Mouse (Mus musculus) heart, postnatal 0 days (tissue): ENCODE results near the gene Treh.

Source experiments
- CTCF ChIP-seq: IDR thresholded peaks from 2 replicates; pipeline ENCODE4 v1.5.1; 2016; ENCODE audit warnings: antibody characterized with exemption, control low read depth, low read depth
- EP300 ChIP-seq: IDR thresholded peaks from 2 replicates; pipeline ENCODE4 v1.6.1; 2016; ENCODE audit warnings: antibody characterized with exemption, low read depth

DNA sequence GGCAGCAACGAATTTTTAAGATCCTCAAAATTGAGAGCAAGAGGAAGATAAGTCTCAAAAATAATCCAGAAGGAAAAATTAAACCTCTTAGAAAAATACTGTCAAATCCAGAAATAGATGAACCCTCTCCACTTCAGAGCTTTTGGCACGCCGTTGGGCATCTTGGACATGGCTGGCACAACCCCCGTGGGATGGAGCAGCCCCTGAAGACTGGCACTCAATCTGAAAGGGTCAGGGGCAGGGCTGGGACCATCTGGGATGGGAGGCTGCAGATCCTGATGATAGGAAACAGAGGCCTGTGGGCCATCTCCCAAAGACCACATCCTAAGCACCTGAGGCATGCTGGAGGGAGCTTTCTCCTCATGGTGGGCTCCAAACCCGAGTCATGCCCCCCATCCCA is 37.2 kb downstream of the Treh start:
- no peak for TF ChIP-seq CTCF
- TF ChIP-seq EP300: no peak
